Mouse (Mus musculus) kidney, postnatal 10 days (tissue): ENCODE data around the gene Pou2f2.

ENCODE experiments used
- DNase-seq: peaks from one replicate; pipeline ENCODE4 v3.0.0; 2021; ENCODE audit warnings: mixed read lengths

Pou2f2 gene

DNA sequence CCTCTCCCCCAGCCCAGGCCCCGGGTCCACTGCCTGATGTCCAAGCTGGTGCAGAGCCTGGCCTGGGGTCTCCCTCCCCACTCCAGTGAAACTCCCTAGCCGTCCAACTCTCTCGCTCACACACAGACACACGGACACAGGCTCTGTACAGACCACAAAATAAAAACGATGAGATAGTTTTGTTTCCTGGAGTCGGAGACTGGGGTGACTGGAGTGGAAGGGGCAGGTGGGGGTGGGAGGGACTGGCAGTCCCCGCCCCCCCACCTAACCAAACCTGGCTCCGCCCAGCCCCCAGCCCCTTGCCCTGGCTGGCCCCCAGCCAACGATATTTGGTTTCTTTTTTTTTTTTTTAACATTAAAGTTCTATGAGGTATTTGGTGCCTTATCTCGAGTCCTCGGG lies 90.6 kb downstream of the Pou2f2 start:
- DNase-seq: no peak

DNA sequence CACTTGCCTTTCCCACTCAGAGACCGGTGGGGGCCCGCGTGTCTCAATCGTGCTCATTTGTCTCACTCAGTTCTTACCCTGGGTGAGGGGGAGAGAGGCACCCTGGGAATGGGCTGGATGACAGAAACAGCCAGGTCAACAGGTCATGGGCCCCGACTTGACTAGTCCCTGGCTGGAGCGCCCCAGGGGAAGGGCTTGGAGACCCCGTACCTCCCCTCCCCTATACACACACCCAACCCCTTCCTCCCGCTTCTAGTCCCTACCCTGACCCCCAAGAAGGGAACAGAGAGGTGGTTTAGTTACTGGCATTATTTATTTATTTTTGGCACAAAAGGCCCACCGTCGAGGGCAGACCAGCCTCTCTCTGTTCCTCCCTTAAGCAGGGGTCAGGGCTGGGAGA lies 91.0 kb downstream of the Pou2f2 start:
- no peak for DNase-seq

DNA sequence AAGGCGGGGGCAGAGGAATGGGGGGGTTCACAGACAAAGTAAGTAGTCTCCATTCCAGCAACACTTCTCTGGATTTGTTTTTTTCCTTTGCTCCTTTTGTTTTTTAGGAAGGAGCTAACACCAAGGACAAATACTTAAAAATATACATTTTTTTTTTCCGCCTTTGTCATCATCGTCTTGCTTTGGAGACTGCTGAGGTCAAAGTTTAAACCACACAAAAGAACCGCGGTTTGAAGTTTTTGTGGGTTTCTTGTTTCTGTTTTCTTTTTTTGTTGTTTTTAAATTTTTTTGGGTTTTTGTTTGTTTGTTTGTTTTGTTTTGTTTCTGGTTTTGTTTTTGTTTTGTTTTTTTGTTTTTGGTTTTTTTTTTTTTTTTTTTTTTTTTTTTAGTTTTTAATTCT lies 91.6 kb downstream of the Pou2f2 start:
- DNase-seq: no peak

DNA sequence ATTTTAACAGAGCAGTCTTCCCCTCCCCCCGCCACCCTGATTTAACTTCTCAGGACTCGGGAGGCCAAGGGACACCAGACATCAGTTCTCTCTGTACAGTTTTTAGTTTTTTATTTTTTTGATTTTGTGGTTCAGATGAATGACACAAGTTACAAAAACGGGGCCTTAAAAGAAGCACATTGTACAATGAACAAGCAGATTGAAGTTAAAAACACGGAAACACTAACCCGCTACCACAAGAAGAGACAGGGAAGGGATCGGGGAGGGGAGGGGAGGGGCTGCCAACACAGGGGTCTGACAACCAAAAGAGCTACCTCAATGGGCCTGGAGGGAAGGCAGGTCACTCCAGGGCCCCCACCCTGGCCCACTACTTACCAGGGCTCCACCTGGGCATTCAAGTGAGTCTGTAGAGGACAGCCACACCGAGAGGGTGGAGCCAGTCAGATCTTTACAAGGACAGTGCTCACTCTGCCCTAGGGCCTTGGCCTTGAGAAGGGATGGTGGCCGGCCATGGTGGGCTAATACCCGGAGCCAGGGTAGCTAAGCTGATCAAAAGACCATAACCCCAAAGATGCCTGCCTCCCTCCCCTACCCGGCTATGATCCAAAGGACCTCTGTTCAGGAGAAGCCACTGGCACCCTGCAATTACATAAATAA lies 92.1 kb downstream of the Pou2f2 start:
- DNase-seq: no peak

DNA sequence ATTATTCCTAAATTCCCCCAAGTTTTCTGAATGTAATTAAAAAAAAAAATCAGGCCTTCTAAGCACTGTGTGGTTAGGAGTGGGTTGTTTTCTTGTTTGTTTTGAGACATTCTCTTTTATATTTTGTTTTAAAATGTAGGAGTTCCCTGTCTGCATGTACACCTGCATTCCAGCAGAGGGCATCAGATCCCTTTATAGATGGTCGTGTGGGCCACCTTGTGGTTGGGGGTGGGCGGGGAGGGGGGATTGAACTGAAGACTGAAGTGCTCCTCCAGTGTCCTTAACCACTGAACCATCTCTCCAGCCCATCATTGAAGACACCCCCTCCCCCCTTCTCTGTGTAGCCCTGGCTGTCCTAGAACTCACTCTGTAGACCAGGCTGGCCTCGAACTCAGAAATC lies 92.9 kb downstream of the Pou2f2 start:
- DNase-seq: no peak

DNA sequence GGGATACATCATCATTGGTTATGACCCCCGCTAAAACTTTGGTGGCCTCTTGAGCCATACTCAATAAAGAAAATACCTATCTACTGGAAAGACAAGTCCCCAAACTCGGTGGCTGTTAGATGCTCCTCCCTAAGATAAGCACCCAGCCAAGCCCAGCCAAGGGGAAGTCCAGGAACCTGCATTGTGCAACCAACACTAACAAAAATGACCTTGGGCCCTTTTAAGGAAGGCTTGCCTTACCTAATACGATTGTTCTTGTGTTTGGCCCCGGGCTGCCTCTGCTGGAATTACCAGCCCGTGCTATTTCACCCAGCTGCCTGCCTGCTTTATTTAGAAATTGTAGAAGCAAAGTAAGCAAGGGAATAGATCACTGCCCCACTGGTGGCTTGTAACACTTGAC lies 94.9 kb downstream of the Pou2f2 start:
- DNase-seq: no peak

DNA sequence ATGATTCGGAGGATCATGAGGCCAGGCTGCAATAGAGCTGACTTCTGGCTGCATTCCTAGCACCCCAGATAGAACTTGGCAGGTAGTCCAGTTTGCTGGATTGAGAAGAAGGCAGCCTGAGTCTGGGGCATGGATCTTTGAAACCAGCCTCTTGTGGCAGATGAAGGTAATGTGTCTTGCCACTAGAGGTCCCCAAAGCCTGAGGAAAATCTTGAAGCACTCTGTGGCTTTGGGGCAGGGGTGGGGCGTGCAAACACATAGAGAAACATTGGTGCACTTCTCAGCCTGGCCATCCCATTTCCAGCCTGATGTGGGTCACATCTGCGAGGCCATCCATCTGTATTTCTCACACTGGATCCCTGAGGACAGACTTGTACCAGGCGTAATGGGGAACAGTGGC lies 97.0 kb downstream of the Pou2f2 start:
- DNase-seq: peak; percentile 54

DNA sequence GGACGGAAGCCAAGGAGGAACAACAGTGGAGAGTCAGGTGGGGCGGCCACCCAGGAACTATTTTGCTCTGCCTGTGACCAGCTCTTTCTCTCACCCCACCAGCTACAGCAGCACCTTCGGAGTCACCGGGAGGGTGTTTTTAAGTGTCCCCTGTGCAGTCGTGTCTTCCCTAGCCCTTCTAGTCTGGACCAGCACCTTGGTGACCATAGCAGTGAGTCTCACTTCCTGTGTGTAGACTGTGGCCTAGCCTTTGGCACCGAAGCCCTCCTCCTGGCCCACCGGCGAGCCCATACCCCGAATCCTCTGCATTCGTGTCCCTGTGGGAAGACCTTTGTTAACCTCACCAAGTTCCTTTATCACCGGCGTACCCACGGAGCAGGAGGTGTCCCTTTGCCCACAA lies 99.1 kb downstream of the Pou2f2 start:
- no peak for DNase-seq

DNA sequence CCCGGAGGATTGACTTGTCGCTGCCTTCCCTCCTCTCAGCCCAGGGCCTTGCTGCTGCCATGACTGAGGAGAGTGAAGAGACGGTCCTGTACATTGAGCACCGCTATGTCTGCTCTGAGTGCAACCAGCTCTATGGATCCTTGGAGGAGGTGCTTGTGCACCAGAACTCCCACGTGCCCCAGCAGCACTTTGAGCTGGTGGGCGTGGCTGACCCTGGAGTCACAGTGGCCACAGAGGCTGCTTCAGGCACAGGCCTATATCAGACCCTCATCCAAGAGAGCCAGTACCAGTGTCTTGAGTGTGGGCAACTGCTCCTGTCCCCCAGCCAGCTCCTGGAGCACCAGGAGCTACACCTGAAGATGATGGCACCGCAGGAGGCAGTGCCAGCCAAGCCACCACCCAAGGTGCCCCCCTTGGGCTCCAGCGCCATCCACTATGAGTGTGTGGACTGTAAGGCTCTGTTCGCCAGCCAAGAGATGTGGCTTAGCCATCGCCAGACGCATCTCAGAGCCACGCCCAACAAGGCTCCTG lies 100.0 kb downstream of the Pou2f2 start:
- peak; percentile 52 for DNase-seq

DNA sequence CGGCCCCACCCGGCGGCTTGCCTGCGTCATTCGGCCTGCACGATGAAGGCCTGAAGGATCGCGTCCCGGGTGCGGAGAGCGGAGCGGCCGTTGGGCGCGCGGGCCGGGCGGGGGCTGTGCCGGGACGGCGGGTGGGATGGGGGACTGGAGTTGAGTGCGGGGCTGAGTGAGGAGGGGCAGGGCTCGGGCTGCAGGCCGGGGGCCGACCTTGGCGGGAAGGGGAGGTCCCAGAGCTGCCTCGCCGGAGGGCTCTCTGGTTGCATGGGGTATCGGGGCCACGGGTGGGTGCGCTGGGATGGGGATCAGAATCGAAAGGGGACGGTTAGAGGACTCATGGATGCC lies 102.1 kb downstream of the Pou2f2 start:
- no peak for DNase-seq

DNA sequence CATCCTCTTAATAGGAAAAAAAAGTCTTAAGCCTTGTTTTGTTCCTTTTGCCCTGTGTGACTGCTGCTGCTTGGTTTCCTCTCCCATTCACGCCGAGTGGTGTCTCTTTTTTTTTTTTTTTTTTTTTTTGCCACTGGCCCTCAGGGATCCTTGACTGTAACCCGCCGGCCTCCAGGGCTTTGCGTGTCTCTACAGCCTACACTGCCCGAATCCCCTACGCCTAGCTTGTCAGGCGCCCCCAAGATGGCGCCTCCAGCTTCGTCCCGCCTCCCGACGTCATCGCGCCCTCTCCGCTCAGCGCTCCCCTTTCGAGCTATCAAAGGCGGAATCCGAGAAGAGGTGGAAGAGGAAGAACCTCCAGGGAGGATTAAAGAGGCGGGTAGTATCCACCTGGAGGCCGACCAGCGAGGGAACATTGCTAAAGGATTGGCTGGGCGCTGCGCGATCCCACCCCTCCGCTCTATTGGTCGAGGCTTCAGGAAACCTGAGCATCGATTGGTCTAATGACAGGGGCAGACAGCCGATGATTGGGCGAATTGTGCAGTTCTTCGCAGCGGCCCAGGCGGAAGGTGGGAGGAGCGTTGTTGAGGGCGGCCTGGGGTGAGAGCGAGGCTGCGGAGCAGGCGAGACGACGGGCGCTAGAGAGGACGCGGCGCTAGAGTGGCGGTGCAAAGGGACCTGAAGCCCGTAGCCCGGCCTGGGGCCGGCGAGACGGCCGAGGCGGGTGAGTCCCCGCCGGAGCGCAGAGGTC lies 102.7 kb downstream of the Pou2f2 start:
- peak; percentile 98 for DNase-seq

DNA sequence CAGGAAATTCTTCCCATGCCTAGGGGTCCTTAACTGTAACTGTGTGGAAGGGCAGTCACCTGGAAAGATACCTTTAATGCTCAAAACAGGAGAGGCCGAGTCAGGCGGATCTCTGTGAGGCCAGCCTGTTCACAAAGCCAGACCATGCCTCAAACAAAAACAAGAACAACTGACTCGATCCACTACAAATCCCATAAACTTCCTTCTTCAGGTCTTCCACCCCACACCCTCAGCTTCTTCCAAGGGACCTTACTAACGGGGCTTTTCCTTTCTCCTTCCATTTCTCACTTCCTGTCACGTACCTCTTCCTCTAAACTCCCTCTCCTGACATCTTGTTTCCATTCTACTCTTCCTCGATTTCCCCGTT lies 103.2 kb downstream of the Pou2f2 start:
- DNase-seq: no peak

DNA sequence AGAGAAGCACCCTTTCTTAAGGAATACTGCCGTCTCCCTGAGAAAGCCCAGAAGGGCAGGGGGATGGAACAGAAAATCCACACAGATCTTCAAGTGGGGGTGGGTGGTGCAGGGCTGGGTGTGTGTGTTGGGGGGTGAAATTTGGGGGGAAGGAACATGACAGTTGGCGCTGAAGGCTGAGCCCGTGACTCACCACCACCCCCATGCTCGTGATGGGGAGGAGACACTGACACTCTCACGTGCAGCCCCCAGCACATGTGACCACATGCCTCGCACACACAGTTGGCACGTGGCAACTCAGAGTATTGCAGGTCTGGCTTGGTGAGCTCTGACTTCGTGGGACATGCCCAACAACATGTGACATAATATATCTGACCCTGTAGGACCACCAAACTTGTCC lies 105.6 kb downstream of the Pou2f2 start:
- DNase-seq: no peak

DNA sequence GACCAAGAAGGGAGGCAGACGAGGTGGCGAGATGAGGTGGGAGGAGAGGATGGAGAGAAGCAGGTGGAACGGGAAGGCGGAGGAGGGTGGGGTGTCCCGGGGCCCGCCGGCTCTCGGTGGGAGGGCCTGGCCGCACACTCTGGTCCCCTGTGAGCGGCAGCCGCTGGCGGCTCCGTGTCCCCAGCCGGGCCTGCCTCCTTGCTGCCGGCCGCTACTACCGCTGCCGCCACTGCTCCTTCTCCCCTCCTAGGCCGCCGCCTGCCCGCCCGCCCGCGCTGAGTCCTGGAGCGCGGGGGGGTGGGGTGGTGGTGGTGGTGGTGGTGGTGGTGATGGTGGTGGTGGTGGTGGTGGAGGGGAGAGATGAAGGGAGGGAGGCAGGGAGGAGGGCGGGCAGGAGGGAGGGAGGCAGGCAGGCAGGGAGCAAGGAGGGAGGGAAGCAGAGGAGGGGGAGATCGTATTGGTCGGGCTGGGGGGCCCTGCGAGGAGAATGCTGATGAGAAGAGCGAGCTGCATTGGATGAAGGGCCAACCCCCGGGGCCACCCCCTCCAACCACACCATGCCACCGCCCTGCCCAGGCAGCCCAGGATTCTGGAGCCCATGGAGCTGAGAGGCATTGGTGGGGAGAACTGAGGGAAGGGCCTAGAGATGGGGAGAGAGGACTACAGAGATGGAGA lies 106.7 kb downstream of the Pou2f2 start:
- DNase-seq: peak; percentile 68

DNA sequence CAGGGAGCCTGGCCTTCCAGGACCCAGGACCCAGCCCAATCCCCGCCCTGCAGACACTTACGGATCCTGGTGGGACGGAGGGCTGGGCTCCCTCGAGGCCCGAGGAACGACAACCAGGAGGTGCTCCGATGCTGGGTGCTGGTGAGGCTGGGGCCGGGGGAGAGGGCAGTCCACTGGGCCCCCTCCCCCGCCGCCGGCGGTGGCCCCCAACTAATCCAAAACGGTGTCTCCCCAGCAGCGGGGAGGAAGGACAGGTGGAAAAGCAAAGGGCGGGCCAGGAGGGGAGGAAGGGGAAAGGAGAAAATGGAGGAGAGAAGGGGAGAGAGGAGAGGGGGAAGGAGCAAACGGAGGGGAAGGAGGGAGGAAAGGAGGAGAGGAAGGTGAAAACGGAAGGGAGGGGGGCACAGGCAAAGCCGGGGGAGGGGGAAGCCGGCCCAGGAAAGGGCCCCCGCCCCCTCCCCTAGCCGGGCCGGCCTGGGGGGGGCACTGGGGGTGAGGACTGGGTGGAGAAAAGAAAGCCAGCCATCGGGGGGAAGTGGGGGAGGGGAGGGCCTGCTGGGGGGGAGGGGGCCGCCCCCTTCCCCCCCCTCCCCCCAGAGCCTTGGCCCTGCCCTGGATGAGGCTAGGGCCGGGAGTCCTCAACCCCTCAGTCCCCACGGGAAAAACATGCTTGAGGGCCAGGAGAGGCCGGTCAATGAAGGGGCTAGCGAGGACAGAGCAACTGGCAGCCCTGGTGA lies 107.4 kb downstream of the Pou2f2 start, which contains the start of the genes Grik5 and Zfp574:
TSS of gene Grik5 (minus strand) at position 368 of the 737 bp plus-strand sequence.
TSS of gene Zfp574 (plus strand) at position 589 of the 737 bp plus-strand sequence.
- DNase-seq: peak; percentile 45

DNA sequence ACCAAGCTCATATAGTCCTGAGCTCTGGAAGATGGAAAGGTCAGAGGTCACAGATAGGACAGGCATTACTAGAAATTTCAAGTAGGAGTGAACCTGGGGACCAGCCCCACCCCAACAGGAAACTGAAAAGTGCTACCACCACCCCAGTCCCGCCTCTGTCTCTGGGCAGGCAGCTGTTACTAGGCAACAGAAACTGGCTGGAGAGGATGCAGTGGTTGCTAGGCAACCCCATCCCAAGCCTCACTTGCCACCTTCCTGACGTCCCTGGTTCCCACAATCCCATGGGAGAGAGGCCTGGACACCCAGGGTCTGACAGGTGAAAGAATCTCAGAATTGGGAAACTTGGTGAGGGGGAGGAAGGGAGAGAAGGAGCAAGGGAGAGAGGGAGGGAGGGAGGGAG lies 110.8 kb downstream of the Pou2f2 start:
- DNase-seq: no peak

DNA sequence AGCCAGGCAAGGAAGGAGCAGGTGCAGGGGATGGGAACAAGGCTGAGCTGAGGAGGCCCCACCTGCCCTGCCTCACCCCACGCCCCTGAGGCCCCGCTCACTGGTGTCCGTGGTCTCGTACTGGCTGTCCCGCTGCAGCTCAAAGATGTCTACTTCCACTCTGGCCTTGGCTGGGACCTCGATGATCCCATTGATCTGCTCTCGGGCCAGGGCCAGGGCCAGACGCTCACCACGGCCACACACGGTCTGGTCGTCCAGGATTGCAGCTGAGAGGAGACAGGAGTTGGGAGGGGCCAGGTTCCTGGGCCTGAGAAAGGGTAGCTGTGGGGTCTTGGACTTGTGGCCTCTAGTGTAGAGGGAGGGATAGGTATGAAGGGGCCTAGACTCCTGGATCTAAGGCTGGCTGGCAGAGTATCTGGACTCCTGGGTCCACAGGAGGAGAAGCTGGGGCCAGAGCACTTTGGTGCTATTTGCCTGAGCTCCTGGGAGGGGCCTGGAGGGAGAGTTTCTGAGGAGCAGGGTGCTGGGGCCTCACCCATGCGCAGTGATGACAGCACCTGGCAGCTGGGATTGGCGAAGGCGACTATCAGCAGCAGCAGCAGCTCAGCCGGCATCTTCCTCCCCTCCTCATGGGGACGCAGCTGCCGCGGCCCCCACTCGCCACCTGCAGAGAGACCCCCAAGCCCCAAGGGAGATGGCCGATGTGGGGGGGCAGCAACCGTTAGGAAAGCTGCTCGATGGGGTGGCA lies 111.4 kb downstream of the Pou2f2 start:
- no peak for DNase-seq

DNA sequence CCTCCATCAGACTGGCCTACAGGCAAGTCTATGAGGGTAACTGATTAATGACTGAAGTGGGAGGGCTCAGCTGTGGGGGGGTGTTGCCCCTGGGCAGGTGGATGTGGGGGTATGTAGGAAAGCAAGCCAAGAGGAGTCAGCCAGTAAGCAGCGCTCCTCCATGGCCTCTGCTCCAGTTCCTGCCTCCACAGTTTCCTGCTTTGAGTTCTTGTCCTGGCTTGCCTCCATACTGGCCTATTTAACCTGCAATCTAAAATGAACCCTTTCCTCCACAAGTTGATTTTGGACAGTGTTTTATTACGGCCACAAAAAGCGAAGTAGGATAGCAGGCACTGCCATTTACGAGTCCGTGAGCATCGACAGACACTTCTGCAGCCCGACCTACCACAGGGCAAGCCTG lies 112.2 kb downstream of the Pou2f2 start:
- no peak for DNase-seq

DNA sequence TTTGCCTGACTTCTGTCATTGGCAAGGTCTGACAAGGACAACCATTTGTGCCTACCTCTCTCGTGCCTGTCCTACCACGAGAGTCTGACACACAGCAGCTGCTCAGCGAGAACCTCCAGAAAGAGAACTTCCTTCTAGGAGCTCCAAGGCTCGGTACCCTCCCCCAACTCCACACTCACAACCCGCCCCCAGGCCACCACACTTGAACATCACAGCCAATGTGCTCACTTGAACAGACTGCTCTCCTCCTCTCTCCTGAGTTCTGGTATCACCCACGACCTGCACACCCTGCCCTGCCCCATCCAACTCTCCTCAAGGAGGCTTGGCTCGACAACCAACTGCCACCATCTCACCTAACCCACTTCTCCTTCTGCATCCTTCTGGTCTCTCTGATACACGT lies 115.6 kb downstream of the Pou2f2 start:
- DNase-seq: no peak

DNA sequence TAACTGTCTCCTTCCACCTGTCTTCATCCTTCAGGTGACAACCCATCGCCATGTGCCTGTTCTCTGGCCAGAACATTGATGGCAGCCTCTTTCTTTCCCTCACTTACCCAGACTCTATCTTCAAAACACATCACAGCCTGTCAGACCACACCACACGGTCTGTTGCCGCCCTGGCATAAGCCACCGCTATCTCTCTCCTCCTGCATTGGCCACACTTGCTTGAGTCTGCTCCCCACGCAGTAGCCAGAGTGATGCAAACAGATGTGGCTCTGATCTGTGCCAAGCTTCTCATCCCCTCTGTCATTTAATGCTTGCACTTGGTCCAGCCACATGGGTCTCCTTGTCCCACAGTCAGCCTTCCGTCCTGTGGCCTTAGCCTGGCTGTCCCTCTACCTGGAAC lies 116.2 kb downstream of the Pou2f2 start:
- DNase-seq: no peak

DNA sequence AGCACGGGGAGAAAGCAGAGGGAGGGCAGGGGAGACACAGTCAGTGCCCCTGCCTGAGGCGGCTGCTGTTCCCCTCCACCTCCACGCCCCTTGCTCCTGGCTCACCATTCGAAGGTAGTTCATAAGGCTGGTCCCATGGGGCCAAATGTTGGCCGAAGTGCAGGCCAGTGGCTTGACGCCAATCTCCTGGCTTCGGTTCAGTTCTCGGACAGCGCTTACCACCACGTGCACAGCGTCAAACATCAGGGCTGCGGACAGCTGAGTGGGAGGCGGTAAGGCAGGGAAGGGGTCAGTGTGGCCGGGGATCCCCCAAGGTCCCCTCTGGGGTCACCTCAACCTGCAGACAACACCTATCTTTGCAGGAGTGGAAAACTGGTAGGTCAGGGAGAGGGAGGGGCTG lies 120.7 kb downstream of the Pou2f2 start:
- peak; percentile 34 for DNase-seq

DNA sequence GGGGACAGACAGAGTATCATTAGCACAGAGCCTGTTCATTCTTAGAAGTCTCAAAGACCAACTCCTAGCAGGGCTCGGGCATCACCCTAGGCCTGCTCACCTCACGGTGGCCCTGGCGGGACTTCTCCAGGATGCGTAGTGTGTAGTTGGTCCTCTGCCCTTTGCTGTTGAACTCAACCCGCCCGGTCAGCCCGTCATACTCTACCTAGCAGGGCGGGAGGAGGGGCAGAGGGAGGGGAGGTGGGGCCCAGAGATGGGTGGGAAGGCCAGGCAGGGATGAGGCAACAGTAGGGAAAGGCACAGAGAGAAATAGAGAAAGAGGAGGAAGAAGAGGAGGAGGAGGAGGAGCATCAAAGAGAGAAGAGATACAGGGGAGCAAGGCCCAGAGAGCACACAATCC lies 121.1 kb downstream of the Pou2f2 start:
- DNase-seq: no peak

DNA sequence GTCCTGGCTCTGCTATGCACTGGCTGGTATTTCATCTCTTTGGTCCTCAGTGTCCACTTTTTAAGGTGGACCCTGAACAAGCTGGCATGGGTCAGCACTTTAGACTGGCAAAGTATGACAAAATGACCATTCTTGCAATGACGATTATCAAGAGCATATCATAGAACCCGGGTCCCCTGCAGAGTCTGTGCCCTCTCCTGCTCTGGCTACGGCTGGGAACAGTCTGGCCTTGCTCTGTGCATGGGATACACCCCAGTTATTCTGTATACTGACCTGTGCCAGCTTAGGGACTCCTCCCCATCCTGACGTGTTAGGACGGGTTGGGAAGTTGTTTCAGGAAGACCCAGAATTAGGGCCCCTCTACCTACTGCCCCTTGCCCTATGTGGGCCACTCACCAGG lies 121.6 kb downstream of the Pou2f2 start:
- DNase-seq: no peak
